Mouse (Mus musculus): Measurements from ENCODE around the gene Dlgap1.
"Not testable (repeated sequence)": the region's sequence is repeated elsewhere in the genome, so short reads cannot be mapped to it uniquely, and the experiment has no call there.

- not testable (repeated sequence) for TF ChIP-seq CTCF (IDR thresholded peaks at IDR 0.05; ENCODE audit: borderline replicate concordance, insufficient read depth, low read length); POLR2A (IDR thresholded peaks at IDR 0.05; ENCODE audit: low read depth, low read length)
Observed at GRCm38 (mm10) chr17:70587975-70588630, 619.2 kb downstream of the Dlgap1 start.

Data from embryonic fibroblast, embryonic 13.5 days (primary cell).